Mouse (Mus musculus) left cerebral cortex, postnatal 4 days (tissue): ENCODE measurements around the gene Daam1. TPM values are rescaled to one million over a fixed set of nuclear protein-coding genes. Genes with fewer than 3 reads are reported as not detected.

ENCODE experiments used
- DNase-seq: peaks from one replicate; pipeline ENCODE4 v3.0.0-alpha.2; 2022
- intact Hi-C: fragments of 180-260 bp; cut with DNase I; formaldehyde crosslinking; loops from one replicate; pipeline ENCODE4 v1.15.1; 2025
- total RNA-seq, 2 experiments: library from RNA; stranded (reverse); gene quantifications; 2 replicates each; pipeline ENCODE4 v1.2.3; 2021

Gene Daam1
- total RNA-seq, 2 experiments from 2014 or later, result 152 to 157 TPM

- intact Hi-C loops, result no loop called here
- no peak for DNase-seq
These were observed 200.3 kb downstream of the Daam1 start for GRCm38 (mm10) chr12:72031171-72031570.

GRCm38 (mm10) chr12:72031794-72032193 is 200.9 kb downstream of the Daam1 start:
- intact Hi-C loops, result no loop called here
- DNase-seq, result no peak

- intact Hi-C loops, result no loop called here
- DNase-seq, result no peak
These were observed 205.3 kb downstream of the Daam1 start for GRCm38 (mm10) chr12:72036097-72036661.

DNA sequence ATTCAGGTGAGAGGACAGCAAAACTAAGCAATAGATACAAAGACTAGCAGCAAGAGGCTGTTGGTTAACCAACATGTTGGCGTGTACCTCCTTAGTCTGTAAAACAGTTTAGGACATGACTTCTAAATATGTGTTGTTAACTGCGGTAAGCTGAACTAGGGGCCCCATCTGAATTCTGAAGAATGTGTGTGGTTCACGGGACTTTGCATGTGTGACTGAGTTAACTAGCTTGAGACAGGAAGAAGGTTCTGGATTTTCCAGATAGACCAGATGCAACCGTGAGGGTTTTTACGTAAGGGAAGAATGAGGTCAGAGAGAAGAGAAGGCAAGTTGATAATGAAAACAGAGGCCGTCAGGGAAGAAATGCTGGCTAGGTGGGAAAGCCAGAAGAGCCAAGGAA is 206.2 kb downstream of the Daam1 start:
- no peak for DNase-seq
- intact Hi-C loops, result no loop called here

GRCm38 (mm10) chr12:72038866-72039265 is 208.0 kb downstream of the Daam1 start:
- DNase-seq, result no peak

DNA sequence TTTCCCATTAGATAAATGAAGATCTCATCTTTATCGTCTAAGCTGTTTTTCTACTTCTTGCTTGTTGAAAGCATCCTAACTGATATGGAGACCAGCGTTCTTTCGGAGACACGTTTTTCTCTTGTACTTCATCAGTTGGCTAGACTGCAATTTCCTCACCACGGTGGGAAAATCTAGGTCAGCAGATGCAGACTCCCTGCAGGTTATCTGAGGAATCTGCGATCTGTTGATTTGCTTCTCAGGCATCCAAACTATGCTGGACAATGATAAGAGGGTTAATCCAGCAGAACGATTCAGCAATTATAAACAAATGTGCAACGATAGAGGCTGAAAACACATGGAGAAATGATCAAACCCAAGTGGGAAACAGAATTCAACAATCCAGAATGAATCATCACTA is 208.6 kb downstream of the Daam1 start:
- no peak for DNase-seq
- intact Hi-C loops, result no loop called here

More at GRCm38 (mm10) chr12:72038866-72039265, 208.0 kb downstream of the Daam1 start:
- intact Hi-C loops, result no loop called here

DNA sequence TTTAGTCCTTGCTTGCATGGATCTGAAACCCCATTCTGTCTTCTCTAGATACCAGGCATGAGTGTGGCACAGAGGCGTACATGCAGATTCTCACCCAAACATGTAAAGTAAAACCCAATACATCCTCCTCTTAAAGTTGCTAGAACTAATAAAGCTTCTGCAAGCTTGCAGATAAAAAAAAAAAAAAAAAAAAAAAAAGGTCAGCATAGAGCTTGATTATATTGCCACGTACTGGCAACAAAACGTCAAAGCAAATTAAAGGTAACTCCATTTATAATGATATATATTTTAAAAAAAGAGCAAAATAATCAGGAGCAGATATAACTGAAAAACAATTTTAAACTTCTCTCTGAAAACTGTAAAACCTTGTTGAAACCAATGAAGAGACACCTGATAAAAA is 210.4 kb downstream of the Daam1 start:
- no peak for DNase-seq
- intact Hi-C loops, result no loop called here

Other genes starting within 250 kb of the Daam1 start
- 10 to 100 TPM; 12.9 to 14.3 TPM for gene Gpr135, start 240.0 kb downstream of the Daam1 start, total RNA-seq